Mouse (Mus musculus): Measurements from ENCODE around the gene Rab17. TPM values are rescaled to one million over a fixed set of nuclear protein-coding genes. Genes with fewer than 3 reads are reported as not detected.

Rab17 gene
- polyA plus RNA-seq, 1 experiment from 2014 or later = not detected

DNA sequence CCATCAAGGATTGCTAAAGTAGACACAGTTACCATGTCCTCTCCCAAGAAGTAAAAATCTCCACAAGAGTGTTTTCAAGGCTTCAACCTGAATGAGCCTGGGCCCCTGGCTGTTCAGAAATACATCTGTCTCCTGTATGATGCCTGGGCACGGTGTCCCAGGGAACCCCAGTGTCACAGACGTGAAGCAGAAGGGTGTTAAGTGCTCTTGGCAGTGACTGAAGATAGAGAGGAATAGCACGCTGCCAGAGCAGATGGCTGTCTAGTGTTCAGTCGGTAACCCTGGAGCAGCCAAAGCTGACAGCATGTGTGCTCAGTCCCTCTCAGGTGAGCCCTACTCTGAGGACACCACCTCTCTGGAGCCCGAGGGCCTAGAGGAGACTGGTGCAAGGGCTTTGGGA, 36.5 kb downstream of the Rab17 start:
- 96% methylated on average over 5 of the region's 5 CpGs for WGBS (ENCODE audit: missing documents)
- Histone ChIP-seq H3K79me2 (ENCODE audit: inconsistent target) (no peaks in the 10 kb centered on the region), H3K4me3 (ENCODE audit: inconsistent target) (no peak overlapping the region), H3K36me3 (ENCODE audit: inconsistent target) (no peaks in the 10 kb centered on the region), H3K27ac (no peak overlapping the region)

- Histone ChIP-seq H3K4me3 (ENCODE audit: inconsistent target) (no peak overlapping the region), H3K79me2 (ENCODE audit: inconsistent target) (no peaks in the 10 kb centered on the region), H3K27ac (no peak overlapping the region), H3K36me3 (ENCODE audit: inconsistent target) (no peaks in the 10 kb centered on the region)
- WGBS (ENCODE audit: missing documents) = 29% methylated on average over 6 of the region's 6 CpGs
Measured at GRCm38 (mm10) chr1:90928575-90928934, 40.9 kb downstream of the Rab17 start.

- 32% methylated on average over 23 of the region's 23 CpGs for WGBS (ENCODE audit: missing documents)
- Histone ChIP-seq H3K79me2 (ENCODE audit: inconsistent target) (no peaks in the 10 kb centered on the region), H3K36me3 (ENCODE audit: inconsistent target) (no peaks in the 10 kb centered on the region), H3K27ac (no peak overlapping the region), H3K4me3 (ENCODE audit: inconsistent target) (no peak overlapping the region)
Measured at GRCm38 (mm10) chr1:90927929-90928574, 41.4 kb downstream of the Rab17 start.

- Histone ChIP-seq H3K36me3 (ENCODE audit: inconsistent target) (no peaks in the 10 kb centered on the region), H3K27ac (no peak overlapping the region), H3K4me3 (ENCODE audit: inconsistent target) (no peak overlapping the region), H3K79me2 (ENCODE audit: inconsistent target) (no peaks in the 10 kb centered on the region)
- 58% methylated on average over 15 of the region's 15 CpGs for WGBS (ENCODE audit: missing documents)
Measured at GRCm38 (mm10) chr1:90927308-90927707, 42.2 kb downstream of the Rab17 start.

DNA sequence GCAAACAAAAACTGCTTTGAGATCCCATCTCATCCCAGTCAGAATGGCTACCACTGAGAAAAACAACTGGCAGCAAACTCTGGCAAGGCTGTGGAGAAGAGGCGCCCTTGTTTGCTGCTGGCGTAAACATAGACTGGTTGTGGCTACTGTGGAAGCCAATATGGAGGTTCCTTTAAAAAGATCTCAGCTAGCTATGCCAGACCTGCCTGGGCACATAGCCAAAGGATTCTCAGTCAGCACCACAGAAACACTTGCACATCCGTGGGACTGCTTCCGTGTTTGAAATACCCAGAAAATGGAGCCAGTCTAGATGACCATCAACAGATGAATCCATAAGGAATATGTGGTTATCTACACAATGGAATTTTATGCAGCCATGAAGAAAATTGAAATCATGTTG, 43.4 kb downstream of the Rab17 start:
- Histone ChIP-seq H3K36me3 (ENCODE audit: inconsistent target) (no peaks in the 10 kb centered on the region), H3K27ac (no peak overlapping the region), H3K4me3 (ENCODE audit: inconsistent target) (no peak overlapping the region), H3K79me2 (ENCODE audit: inconsistent target) (no peaks in the 10 kb centered on the region)
- 80% methylated on average over 4 of the region's 4 CpGs for WGBS (ENCODE audit: missing documents)

- no peak overlapping the region for H3K27ac ChIP-seq
- H3K79me2 ChIP-seq (ENCODE audit: inconsistent target) = no peaks in the 10 kb centered on the region
- H3K36me3 ChIP-seq (ENCODE audit: inconsistent target) = no peaks in the 10 kb centered on the region
- no peak overlapping the region for H3K4me3 ChIP-seq (ENCODE audit: inconsistent target)
- 91% methylated on average over 9 of the region's 9 CpGs for WGBS (ENCODE audit: missing documents)
Measured at GRCm38 (mm10) chr1:90921687-90922086, 47.8 kb downstream of the Rab17 start.

DNA sequence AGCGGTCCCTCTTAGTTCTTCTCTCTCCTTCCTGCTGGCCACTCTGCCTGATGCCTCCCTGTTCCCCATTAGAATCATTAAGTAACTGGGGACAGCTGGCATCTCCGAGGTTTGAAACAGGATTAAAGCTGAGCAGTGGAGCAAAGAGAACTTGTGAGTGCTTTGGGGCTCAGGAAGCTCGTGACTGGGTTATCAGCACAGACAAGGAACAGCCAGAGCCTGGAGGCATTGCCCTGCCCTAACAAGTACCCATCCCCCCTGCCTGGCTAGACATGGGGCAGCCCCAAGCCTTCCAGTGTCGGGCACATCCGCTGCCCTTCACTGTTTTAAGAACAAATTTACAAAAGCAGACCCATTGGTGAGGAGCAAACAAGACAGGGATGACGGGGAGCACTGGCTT, 52.0 kb downstream of the Rab17 start:
- H3K4me3 ChIP-seq (ENCODE audit: inconsistent target) = no peak overlapping the region
- no peaks in the 10 kb centered on the region for H3K36me3 ChIP-seq (ENCODE audit: inconsistent target)
- WGBS (ENCODE audit: missing documents) = 61% methylated on average over 6 of the region's 6 CpGs
- no peak overlapping the region for H3K27ac ChIP-seq
- H3K79me2 ChIP-seq (ENCODE audit: inconsistent target) = no peaks in the 10 kb centered on the region

DNA sequence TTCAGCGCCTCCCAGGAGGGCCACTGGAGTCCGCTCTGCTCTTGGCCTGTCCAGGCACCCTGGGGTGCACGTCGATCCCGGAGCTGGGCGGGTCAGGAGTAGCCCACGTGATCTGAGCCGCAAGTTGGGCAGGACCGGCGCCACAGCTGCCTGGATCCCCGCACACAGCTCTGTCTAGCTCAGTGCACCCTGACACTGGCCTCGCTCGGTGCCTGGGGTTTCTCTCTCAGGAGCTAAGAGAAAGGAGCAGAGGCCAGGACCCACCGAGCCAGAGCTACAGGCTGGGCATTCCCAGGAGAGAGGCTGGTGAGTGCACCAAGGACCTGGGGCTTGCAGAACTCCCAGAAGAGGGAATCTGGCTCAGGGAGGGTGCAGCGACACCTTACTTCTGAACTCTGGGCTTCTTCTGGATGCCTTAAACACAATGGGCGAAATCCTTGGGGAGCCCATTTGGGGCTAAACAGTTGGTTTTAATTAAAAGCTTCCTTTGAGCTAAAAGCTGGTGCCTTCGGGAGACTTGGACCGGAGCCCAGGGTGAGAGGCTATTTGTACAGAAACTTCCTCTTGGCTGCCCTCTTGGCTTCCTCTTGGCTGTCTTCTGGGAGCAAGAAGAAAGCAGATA, 54.4 kb downstream of the Rab17 start, which contains the start of gene Mlph:
Gene Mlph, plus strand, starts transcription at position 138 of the 622 bp plus-strand sequence.
- WGBS (ENCODE audit: missing documents) = under 1% methylated on average over 18 of the region's 18 CpGs
- Histone ChIP-seq H3K4me3 (ENCODE audit: inconsistent target) (no peak within 1 kb of the TSS), H3K27ac (no peak within 1 kb of the TSS), H3K79me2 (ENCODE audit: inconsistent target) (no peaks in the 10 kb centered on the region), H3K36me3 (ENCODE audit: inconsistent target) (no peaks in the 10 kb centered on the region)

DNA sequence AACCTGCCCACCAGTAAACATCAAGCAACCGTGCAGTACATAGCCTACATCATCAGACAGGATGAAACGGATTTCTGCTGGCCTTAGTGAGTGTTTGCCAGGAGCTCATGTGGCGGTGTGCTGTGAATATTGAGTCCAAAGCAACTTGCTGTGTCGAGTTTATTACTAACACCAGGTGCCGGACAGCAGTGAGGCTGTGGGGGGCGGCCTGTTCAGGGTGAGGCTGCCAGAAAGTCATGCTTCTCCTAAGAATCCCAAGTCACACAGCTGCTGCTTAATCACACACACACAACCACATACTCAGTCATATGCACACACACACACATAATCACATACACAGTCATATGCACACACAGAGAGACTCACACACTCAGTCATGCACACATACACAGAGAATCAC, 56.2 kb downstream of the Rab17 start:
- Histone ChIP-seq H3K79me2 (ENCODE audit: inconsistent target) (no peaks in the 10 kb centered on the region), H3K4me3 (ENCODE audit: inconsistent target) (no peak overlapping the region), H3K36me3 (ENCODE audit: inconsistent target) (no peaks in the 10 kb centered on the region), H3K27ac (no peak overlapping the region)
- 92% methylated on average over 6 of the region's 6 CpGs for WGBS (ENCODE audit: missing documents)

DNA sequence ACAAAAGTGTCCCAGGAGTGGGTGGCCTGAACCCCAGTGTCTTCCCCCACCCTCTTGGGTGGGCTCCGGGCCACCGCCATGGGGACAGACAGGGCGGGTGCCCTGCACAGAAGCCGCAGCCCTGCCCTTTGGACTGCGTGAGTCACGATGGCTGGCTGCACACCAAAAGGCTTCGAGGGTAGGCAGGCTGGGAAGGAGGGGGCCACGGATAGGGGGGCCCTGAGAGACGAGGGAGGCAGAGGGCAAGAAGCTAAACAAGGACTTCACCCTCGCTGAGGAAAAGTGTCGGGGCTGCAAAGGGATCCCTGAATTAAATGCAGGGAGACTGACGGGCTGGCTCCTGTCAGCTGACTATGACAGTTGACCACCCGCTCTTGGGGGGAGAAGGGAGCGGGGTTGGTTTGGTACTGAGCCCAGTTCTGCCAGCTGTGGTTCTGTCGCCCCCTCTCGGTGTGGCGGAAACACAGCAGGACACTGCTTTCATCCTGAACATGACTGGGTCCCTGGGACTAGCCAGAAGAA, 59.8 kb downstream of the Rab17 start:
- H3K4me3 ChIP-seq (ENCODE audit: inconsistent target) = no peak overlapping the region
- H3K79me2 ChIP-seq (ENCODE audit: inconsistent target) = no peaks in the 10 kb centered on the region
- no peak overlapping the region for H3K27ac ChIP-seq
- H3K36me3 ChIP-seq (ENCODE audit: inconsistent target) = no peaks in the 10 kb centered on the region
- 26% methylated on average over 13 of the region's 17 CpGs for WGBS (ENCODE audit: missing documents)

DNA sequence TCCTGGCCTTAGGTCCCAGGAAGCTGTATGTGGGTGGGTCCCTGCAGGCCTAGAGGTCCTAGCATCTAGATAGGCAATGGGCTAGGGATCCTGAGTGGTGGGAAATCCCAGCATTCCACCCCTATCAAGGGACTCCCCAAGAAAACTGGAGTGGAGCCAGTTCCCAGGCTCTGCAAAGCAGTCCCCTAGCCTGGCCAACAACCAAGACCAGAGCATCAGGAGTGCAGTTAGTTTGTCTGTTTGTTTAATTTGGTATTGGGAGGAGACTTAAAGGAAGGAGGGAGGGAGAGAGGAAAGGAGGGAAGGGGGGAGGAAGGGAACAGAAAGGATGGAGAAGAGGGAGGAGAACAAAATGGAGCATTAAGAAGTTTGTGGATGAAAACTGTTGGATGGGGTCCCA, 60.3 kb downstream of the Rab17 start:
- no peak overlapping the region for H3K4me3 ChIP-seq (ENCODE audit: inconsistent target)
- H3K36me3 ChIP-seq (ENCODE audit: inconsistent target) = no peaks in the 10 kb centered on the region
- H3K79me2 ChIP-seq (ENCODE audit: inconsistent target) = no peaks in the 10 kb centered on the region
- H3K27ac ChIP-seq = no peak overlapping the region

Other genes with a start within 250 kb of the Rab17 start
- 0.03 to 0.40 TPM (median 0.04 TPM) in 3 replicates for gene Col6a3, start 125.7 kb downstream of the Rab17 start, polyA plus RNA-seq (2018)
- gene Mlph, start 54.6 kb downstream of the Rab17 start, polyA plus RNA-seq (2018) = 0.11 to 0.16 TPM (median 0.12 TPM) in 3 replicates
- gene Prlh, start 16.6 kb downstream of the Rab17 start, polyA plus RNA-seq (2018) = not detected in 3 replicates
- 58.8 to 94.9 TPM (median 88.9 TPM) in 3 replicates for gene Lrrfip1, start 29.1 kb upstream of the Rab17 start, polyA plus RNA-seq (2018)
- gene Rbm44, start 175.4 kb upstream of the Rab17 start, polyA plus RNA-seq (2018) = 0.10 to 0.59 TPM in 2 of 3 replicates, not detected in the other
- gene Ramp1, start 210.2 kb upstream of the Rab17 start, polyA plus RNA-seq (2018) = 1.4 to 9.6 TPM (median 1.5 TPM) in 3 replicates

All from macrophage (primary cell).